Mouse (Mus musculus) 3T3-L1 (cell line): ENCODE results near the gene 3110040M04Rik.

Experiments used
- DNase-seq: peaks from one replicate; pipeline ENCODE4 v3.0.0-alpha.2; 2015; ENCODE audit warnings: low read depth, low spot score

3110040M04Rik gene

GRCm38 (mm10) chr1:151235574-151235973, 31.7 kb downstream of the 3110040M04Rik start:
- DNase-seq = no peak

GRCm38 (mm10) chr1:151236141-151236930, 32.4 kb downstream of the 3110040M04Rik start:
- DNase-seq = peak; percentile 56

DNA sequence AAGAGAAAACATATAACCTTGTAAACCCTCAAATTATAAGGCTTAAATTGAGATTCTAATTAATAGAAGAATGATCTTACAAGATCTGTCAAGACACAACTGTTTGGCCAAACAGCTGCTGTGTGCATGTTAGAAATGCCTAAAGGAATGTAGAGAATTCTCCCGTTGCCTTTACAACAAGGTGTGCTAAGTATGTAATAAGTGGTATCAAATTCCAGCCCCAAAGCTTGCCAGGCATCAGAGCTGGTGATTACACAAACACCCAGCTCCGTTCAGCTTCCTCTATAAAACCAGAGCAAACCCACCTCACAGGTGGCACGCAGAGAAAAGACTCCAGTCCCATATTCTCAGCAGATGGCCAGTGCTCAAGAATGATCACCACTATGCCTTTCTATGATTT, 33.9 kb downstream of the 3110040M04Rik start:
- DNase-seq = no peak

GRCm38 (mm10) chr1:151243332-151243731, 39.4 kb downstream of the 3110040M04Rik start:
- no peak for DNase-seq

GRCm38 (mm10) chr1:151244013-151244412, 40.1 kb downstream of the 3110040M04Rik start:
- no peak for DNase-seq

DNA sequence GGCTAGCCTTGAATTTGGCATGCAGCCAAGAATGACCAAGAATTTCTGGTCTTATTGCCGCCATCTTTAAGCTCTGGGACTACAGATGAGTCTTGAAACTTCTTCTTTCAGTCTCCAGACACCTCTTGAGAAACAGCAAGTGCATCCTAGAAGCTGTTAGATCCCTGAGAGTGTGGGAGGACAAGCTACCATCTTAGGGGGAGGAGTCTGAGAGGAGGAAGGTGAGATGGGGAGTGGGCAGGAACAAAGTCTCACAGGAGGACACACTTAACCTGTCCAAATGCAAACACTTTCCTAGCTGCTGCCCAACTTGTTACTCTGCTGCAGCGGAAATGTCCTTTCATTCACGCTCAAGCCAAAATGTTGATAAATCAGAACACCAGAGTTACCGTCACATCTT, 40.8 kb downstream of the 3110040M04Rik start:
- no peak for DNase-seq

DNA sequence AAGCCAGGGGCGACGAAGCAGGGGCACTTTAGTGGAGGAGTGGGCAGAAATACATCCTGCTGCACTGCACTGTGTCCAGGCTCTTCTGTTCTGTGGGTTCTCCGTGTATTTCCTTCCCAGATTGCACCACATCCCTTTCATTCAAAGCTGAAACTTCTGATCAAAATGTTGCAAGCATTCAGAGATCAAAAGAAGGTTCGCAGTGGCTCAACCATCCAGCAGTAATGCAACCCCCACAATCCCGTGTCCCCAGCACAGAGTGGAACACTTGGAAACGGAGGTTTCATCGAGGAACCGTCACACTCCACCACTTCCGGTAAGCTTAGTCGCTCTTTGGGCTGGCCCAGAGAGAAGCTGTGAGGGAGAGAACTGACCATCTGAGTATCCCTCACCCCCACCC, 41.2 kb downstream of the 3110040M04Rik start:
- no peak for DNase-seq

- DNase-seq = no peak
Observed at GRCm38 (mm10) chr1:151245846-151246245, 41.9 kb downstream of the 3110040M04Rik start.

DNA sequence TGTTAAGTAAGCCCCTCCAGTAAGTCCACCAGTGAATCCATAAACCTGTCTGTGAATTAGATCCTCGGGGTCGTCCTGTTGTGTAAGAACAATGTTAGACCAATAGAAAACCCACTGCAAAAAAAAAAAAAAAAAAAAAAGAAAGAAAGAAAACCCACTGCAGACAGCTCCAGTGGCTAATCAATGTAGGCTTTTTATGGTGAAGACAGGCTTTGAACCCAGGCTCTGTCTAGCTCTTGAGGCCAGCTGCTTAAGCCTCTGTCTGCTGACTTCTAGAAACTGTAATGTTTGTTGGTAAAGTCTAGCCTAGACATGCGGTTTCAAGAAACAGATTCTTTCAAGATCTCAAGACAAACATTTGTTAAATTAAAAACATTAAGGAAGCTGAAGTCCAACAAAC, 46.2 kb downstream of the 3110040M04Rik start:
- no peak for DNase-seq

GRCm38 (mm10) chr1:151250529-151251193, 46.7 kb downstream of the 3110040M04Rik start:
- DNase-seq = peak; percentile 83

GRCm38 (mm10) chr1:151251194-151252010, 47.5 kb downstream of the 3110040M04Rik start:
- DNase-seq = no peak
